Mouse (Mus musculus) midbrain, embryonic 16.5 days (tissue): Measurements from ENCODE around the gene Tnfaip8l1. TPM values are rescaled to one million over a fixed set of nuclear protein-coding genes. Genes with fewer than 3 reads are reported as not detected.
A peak's percentile ranks its signal among the peaks of the same experiment; 100 is the strongest.

Experiments used
- ATAC-seq: fragments of 200-750 bp; cut with Nextera tagmentation; 2 replicates; pipeline ENCODE4 v1.8.0; 2017; ENCODE audit warnings: moderate TSS enrichment
- H3K27ac ChIP-seq: fragments of 300-500 bp; sonication (generic); 2 replicates; pipeline ENCODE4 v1.5.1; 2014; ENCODE audit warnings: mild to moderate bottlenecking, low read length, mixed read lengths
- H3K27me3 ChIP-seq: fragments of 300-500 bp; sonication (generic); 2 replicates; pipeline ENCODE4 v1.6.1; 2014; ENCODE audit warnings: low read depth, low read length, mixed read lengths; ENCODE audit not compliant: control insufficient read depth, insufficient read depth
- H3K36me3 ChIP-seq: fragments of 300-500 bp; sonication (generic); 2 replicates; pipeline ENCODE4 v1.6.1; 2014; ENCODE audit warnings: mild to moderate bottlenecking, low read length, moderate library complexity, mixed read lengths; ENCODE audit not compliant: control insufficient read depth, insufficient read depth
- H3K4me1 ChIP-seq: fragments of 300-500 bp; sonication (generic); 2 replicates; pipeline ENCODE4 v1.6.1; 2014; ENCODE audit warnings: mild to moderate bottlenecking, low read length, mixed read lengths; ENCODE audit not compliant: control insufficient read depth, insufficient read depth
- H3K4me2 ChIP-seq: fragments of 300-500 bp; sonication (generic); 2 replicates; pipeline ENCODE4 v1.6.1; 2014; ENCODE audit warnings: mild to moderate bottlenecking, low read length, mixed read lengths
- H3K4me3 ChIP-seq: fragments of 300-500 bp; sonication (generic); 2 replicates; pipeline ENCODE4 v1.5.1; 2014; ENCODE audit warnings: low read depth, mild to moderate bottlenecking, low read length, moderate library complexity, mixed read lengths
- H3K9ac ChIP-seq: fragments of 300-500 bp; sonication (generic); 2 replicates; pipeline ENCODE4 v1.6.1; 2014; ENCODE audit warnings: low read depth, low read length, mixed read lengths
- H3K9me3 ChIP-seq: fragments of 300-500 bp; sonication (generic); replicated peaks from 2 replicates; pipeline ENCODE4 v1.6.1; 2014; ENCODE audit warnings: mild to moderate bottlenecking, low read length, mixed read lengths; ENCODE audit not compliant: control insufficient read depth, poor library complexity, severe bottlenecking
- WGBS: fragments of 180-500 bp; shearing (Covaris S2); extraction: QIAGEN DNeasy Blood & Tissue Kit; methylation state at CpG from one replicate; pipeline ENCODE4 v1.1.7; 2014; 5-methylcytosine and 5-hydroxymethylcytosine counted together
- polyA plus RNA-seq: library from polyadenylated mRNA; unstranded; fragments of >200 nt; fragmentation: Nextera tagmentation; extraction: Ambion mirVana; gene quantifications from 2 replicates; pipeline ENCODE4 v1.2.1, GENCODE M21; 2015

The Tnfaip8l1 gene
- polyA plus RNA-seq, 1 experiment from 2014 or later = 10.8 TPM

DNA sequence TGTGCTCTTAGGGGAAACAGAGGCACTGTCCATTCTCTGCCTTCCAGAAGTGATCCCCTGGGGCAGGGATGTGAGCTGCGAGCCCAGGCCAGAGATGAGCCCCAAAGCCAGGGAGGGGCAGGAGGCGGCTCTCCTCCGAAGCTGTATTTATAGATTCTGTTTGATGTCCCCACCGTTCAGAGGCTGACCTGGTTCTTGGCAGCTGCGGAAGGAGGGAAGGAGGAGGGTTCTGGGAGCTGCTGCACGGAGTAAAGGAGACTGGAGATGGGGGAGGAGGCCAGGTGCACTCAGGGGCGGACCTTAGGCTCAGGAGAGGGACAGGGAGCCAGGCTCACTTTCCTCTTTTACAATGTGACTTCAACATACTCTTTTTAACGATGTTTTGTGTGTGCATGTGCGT lies 16.1 kb upstream of the Tnfaip8l1 start:
- Histone ChIP-seq H3K36me3 (no peaks in the 10 kb centered on the region), H3K27me3 (no peaks in the 10 kb centered on the region; the same call in 1 of the 2 replicates), H3K4me1 (peaks cover 21% of the 10 kb centered on the region), H3K27ac (0 out of 2 replicates have a peak overlapping the region, but pooled peaks have one; percentile 19), H3K9ac (no peak overlapping the region), H3K9me3 (no peaks in the 10 kb centered on the region), H3K4me2 (no peak overlapping the region), H3K4me3 (no peak overlapping the region)
- no peak for ATAC-seq
- WGBS = 18% methylated on average over 9 of the region's 9 CpGs

- H3K9me3 ChIP-seq = no peaks in the 10 kb centered on the region
- H3K4me3 ChIP-seq = no peak overlapping the region
- H3K27me3 ChIP-seq = no peaks in the 10 kb centered on the region; the same call in 1 of the 2 replicates
- peaks cover 12% of the 10 kb centered on the region for H3K4me1 ChIP-seq
- no peak overlapping the region for H3K9ac ChIP-seq
- no peak overlapping the region for H3K27ac ChIP-seq
- H3K4me2 ChIP-seq = no peak overlapping the region
- 59% methylated on average over 12 of the region's 12 CpGs for WGBS
- no peaks in the 10 kb centered on the region for H3K36me3 ChIP-seq
- no peak for ATAC-seq
These were observed 14.9 kb upstream of the Tnfaip8l1 start for GRCm38 (mm10) chr17:56147420-56147819.

DNA sequence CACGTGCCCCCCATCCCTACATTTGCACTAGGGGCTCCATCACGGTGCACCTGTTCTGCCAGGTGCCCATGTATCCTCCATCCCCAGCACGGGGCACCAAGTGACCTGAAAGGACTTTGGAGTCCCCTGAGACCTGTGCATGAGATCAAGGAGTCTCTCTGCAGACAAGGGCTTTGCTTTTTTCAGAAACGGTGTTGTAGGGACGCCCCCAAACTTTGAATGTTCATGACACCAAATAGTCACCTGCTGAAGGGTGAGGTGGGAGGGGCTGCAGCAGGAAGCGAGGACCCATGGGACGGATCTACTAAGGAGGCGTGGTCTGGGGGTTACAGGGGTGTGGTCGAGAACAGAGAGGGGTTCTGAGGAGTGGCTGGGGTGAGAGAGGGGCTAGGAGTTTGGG lies 14.0 kb upstream of the Tnfaip8l1 start:
- Histone ChIP-seq H3K4me2 (peak overlapping the region; percentile 85), H3K27ac (no peak overlapping the region), H3K9ac (peak overlapping the region; percentile 71; the same call in 1 of the 2 replicates), H3K9me3 (no peaks in the 10 kb centered on the region), H3K4me1 (peaks cover 11% of the 10 kb centered on the region), H3K27me3 (no peaks in the 10 kb centered on the region; the same call in 1 of the 2 replicates), H3K4me3 (peak overlapping the region; percentile 40; the same call in 1 of the 2 replicates), H3K36me3 (no peaks in the 10 kb centered on the region)
- 18% methylated on average over 9 of the region's 9 CpGs for WGBS
- 0 out of 2 replicates have a peak, but pooled peaks have one; percentile 3 for ATAC-seq

DNA sequence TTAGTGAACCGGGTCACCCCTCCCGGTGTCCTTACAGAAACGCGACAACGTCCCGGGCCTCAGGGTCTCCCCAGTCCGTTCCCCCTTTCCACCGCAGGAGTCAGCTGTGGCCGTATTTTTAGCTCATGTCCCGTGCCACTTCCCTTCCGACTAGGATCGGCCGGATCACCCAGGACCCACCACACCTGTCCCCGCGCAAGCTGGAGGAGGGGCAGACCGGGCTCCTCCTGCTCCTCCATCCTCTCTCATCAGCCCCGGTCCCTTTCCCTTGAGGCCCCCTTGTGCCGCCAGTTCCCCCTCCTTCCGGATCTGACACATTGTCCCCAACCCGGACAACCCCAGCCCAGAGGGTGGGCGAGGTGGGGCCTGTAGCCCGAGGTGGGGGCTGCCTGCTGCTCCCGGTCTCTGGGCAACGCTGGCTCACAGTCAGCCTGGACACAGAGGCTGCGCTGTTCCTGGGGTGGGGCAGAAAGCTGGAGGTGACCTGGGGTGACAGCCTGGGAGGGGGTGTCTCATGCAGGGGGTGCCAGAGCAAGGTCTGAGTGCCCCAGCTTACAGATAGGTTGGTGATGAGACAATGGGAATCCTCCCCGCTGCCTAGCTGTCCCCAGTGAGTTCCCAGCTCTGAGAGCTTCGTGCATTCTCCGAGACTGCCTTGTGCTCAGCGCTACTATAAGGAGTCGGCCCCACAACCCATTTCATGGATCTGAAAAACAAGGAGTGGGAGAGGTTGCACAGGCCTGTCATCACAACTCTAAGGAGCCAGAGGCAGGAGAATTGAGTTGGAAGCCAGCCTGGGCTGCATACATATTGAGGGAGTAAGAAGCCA lies 13.3 kb upstream of the Tnfaip8l1 start:
- Histone ChIP-seq H3K27ac (no peak overlapping the region), H3K4me2 (peak overlapping the region; percentile 85), H3K27me3 (no peaks in the 10 kb centered on the region; the same call in 1 of the 2 replicates), H3K9me3 (no peaks in the 10 kb centered on the region), H3K36me3 (no peaks in the 10 kb centered on the region), H3K4me3 (peak overlapping the region; percentile 40), H3K4me1 (peaks cover 11% of the 10 kb centered on the region), H3K9ac (peak overlapping the region; percentile 71)
- ATAC-seq = peak; percentile 44
- under 1% methylated on average over 30 of the region's 30 CpGs for WGBS

- Histone ChIP-seq H3K9me3 (no peaks in the 10 kb centered on the region), H3K27ac (no peak overlapping the region), H3K27me3 (no peaks in the 10 kb centered on the region; the same call in 1 of the 2 replicates), H3K9ac (no peak overlapping the region), H3K4me2 (no peak overlapping the region), H3K36me3 (no peaks in the 10 kb centered on the region), H3K4me1 (peaks cover 11% of the 10 kb centered on the region), H3K4me3 (no peak overlapping the region)
- ATAC-seq = no peak
- 37% methylated on average over 2 of the region's 2 CpGs for WGBS
These were observed 12.4 kb upstream of the Tnfaip8l1 start for GRCm38 (mm10) chr17:56149897-56150296.

DNA sequence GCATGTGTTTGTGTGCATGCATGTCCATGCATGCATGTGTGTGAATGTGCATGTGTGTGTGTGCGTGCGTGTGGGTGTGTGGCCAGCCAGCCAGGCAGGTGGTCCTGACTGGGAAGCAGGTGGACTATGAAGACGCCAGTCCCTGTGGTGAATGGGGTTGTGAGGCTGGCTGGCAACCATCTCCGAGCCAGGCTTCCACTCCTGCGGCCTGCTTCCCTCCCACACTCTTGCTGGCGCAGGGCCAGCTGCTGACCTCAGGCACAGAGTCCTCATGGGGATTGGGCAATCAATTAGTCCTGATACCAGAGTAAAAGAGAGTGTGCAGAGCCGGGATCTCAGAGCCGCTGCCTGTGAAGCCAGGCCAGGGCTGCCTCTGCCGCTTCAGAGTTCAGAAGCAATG lies 8.6 kb upstream of the Tnfaip8l1 start:
- Histone ChIP-seq H3K4me2 (no peak overlapping the region), H3K4me1 (peaks cover 8% of the 10 kb centered on the region), H3K9me3 (no peaks in the 10 kb centered on the region), H3K27me3 (peaks cover 7% of the 10 kb centered on the region), H3K27ac (no peak overlapping the region), H3K9ac (no peak overlapping the region), H3K36me3 (no peaks in the 10 kb centered on the region), H3K4me3 (no peak overlapping the region)
- WGBS = 21% methylated on average over 9 of the region's 9 CpGs
- ATAC-seq = no peak

DNA sequence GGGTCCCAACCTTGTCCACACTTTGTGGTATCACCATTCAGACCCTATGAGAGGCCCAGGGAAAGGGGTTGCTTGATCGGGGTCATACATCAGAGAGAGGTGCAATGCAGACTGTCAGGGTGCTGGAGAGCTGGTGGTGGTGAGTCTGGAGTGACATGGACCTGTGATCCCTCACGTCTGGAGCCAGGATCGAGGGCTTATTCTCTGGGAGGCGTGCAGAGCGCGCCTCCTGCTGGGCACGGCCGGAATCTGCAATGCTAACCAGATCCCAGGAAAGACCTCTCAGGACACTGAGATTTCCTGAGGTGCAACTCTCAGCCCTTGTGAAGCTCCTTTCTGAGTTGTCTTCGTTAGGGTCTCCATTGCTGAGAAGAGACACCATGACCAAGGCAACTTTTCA lies 2.5 kb upstream of the Tnfaip8l1 start:
- Histone ChIP-seq H3K4me2 (no peak overlapping the region), H3K4me1 (peaks cover 11% of the 10 kb centered on the region), H3K36me3 (no peaks in the 10 kb centered on the region), H3K9ac (no peak overlapping the region), H3K9me3 (no peaks in the 10 kb centered on the region), H3K27me3 (peaks cover 11% of the 10 kb centered on the region), H3K27ac (no peak overlapping the region), H3K4me3 (no peak overlapping the region)
- ATAC-seq = no peak
- 2% methylated on average over 9 of the region's 9 CpGs for WGBS

GRCm38 (mm10) chr17:56163523-56164102 lies 1.3 kb downstream of the Tnfaip8l1 start:
- H3K36me3 ChIP-seq = no peaks in the 10 kb centered on the region

DNA sequence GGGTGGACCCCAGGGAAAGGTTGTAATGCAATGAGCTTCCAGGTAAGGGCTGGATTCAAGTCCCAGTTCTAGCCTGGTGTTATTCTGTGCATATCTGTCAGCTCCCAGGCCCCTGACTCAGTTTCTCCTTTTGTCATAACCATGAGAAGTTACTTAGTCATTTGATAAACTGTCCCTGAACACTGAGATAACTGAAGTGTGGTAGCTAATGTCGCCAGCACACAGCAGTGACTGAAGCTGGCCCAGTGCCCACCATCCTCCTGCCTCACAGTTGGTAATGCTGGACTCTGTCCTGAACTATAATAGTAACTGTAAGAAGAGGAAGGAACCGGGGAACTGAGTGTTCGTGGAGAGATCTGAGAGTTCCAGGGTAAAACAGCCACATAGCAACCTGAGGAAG lies 2.2 kb downstream of the Tnfaip8l1 start:
- H3K4me1 ChIP-seq = peaks cover 13% of the 10 kb centered on the region
- H3K9me3 ChIP-seq = no peaks in the 10 kb centered on the region
- H3K4me2 ChIP-seq = no peak overlapping the region
- no peak for ATAC-seq
- no peak overlapping the region for H3K27ac ChIP-seq
- no peak overlapping the region for H3K9ac ChIP-seq
- H3K36me3 ChIP-seq = no peaks in the 10 kb centered on the region
- no peak overlapping the region for H3K4me3 ChIP-seq
- H3K27me3 ChIP-seq = peaks cover 4% of the 10 kb centered on the region
- WGBS = 80% methylated on average over 3 of the region's 3 CpGs

More at GRCm38 (mm10) chr17:56163523-56164102, 1.3 kb downstream of the Tnfaip8l1 start:
- Histone ChIP-seq H3K9ac (no peak overlapping the region), H3K27me3 (peaks cover 4% of the 10 kb centered on the region), H3K4me2 (no peak overlapping the region), H3K27ac (no peak overlapping the region), H3K4me1 (peaks cover 13% of the 10 kb centered on the region), H3K9me3 (no peaks in the 10 kb centered on the region), H3K4me3 (no peak overlapping the region)
- 77% methylated on average over 6 of the region's 6 CpGs for WGBS
- no peak for ATAC-seq
